Mouse (Mus musculus): ENCODE measurements around the gene Pik3r5. TPM values are rescaled to one million over a fixed set of nuclear protein-coding genes. Genes with fewer than 3 reads are reported as not detected.

Pik3r5 gene
- polyA plus RNA-seq, 1 experiment from 2014 or later = 0.24 TPM

GRCm38 (mm10) chr11:68498999-68499699 lies 67.2 kb downstream of the Pik3r5 start:
- ATAC-seq (ENCODE audit: low FRiP score, low TSS enrichment) = no peak
- Histone ChIP-seq H3K27ac (replicated peaks) (no peak overlapping the region), H3K9ac (ENCODE audit: low read length) (no peak overlapping the region), H3K27me3 (ENCODE audit: control insufficient read depth, insufficient read depth, low read length) (no peaks in the 10 kb centered on the region), H3K4me1 (replicated peaks; ENCODE audit: control insufficient read depth, insufficient read depth) (no peaks in the 10 kb centered on the region), H3K4me3 (ENCODE audit: low read depth, low read length) (no peak overlapping the region), H3K4me2 (replicated peaks; ENCODE audit: low read depth) (no peak overlapping the region), H3K36me3 (ENCODE audit: control insufficient read depth, insufficient read depth, low read length) (no peaks in the 10 kb centered on the region), H3K9me3 (ENCODE audit: control insufficient read depth, low read length) (no peaks in the 10 kb centered on the region)
- TF ChIP-seq CTCF (IDR thresholded peaks at IDR 0.05; ENCODE audit: low read depth) (no peak), EP300 (optimal IDR thresholded peaks at IDR 0.05) (no peak)
- WGBS = 60% methylated on average over 8 of the region's 8 CpGs
- no peak for DNase-seq (ENCODE audit: low spot score)

GRCm38 (mm10) chr11:68500949-68501350 lies 69.0 kb downstream of the Pik3r5 start:
- Histone ChIP-seq H3K36me3 (ENCODE audit: control insufficient read depth, insufficient read depth, low read length) (no peaks in the 10 kb centered on the region), H3K9ac (ENCODE audit: low read length) (no peak overlapping the region), H3K4me1 (replicated peaks; ENCODE audit: control insufficient read depth, insufficient read depth) (no peaks in the 10 kb centered on the region), H3K9me3 (ENCODE audit: control insufficient read depth, low read length) (no peaks in the 10 kb centered on the region), H3K27ac (replicated peaks) (no peak overlapping the region), H3K4me3 (ENCODE audit: low read depth, low read length) (no peak overlapping the region), H3K27me3 (ENCODE audit: control insufficient read depth, insufficient read depth, low read length) (no peaks in the 10 kb centered on the region), H3K4me2 (replicated peaks; ENCODE audit: low read depth) (no peak overlapping the region)
- no peak for TF ChIP-seq CTCF (IDR thresholded peaks at IDR 0.05; ENCODE audit: low read depth)
- TF ChIP-seq EP300 (optimal IDR thresholded peaks at IDR 0.05) = no peak
- peak; percentile 63 for ATAC-seq (ENCODE audit: low FRiP score, low TSS enrichment)
- DNase-seq (ENCODE audit: low spot score) = peak; percentile 65
- 21% methylated on average over 14 of the region's 14 CpGs for WGBS

GRCm38 (mm10) chr11:68502408-68502807 lies 70.5 kb downstream of the Pik3r5 start:
- Histone ChIP-seq H3K4me1 (replicated peaks; ENCODE audit: control insufficient read depth, insufficient read depth) (no peaks in the 10 kb centered on the region), H3K27ac (replicated peaks) (no peak overlapping the region), H3K4me3 (ENCODE audit: low read depth, low read length) (no peak overlapping the region), H3K27me3 (ENCODE audit: control insufficient read depth, insufficient read depth, low read length) (no peaks in the 10 kb centered on the region), H3K4me2 (replicated peaks; ENCODE audit: low read depth) (no peak overlapping the region), H3K36me3 (ENCODE audit: control insufficient read depth, insufficient read depth, low read length) (no peaks in the 10 kb centered on the region), H3K9ac (ENCODE audit: low read length) (no peak overlapping the region), H3K9me3 (ENCODE audit: control insufficient read depth, low read length) (no peaks in the 10 kb centered on the region)
- DNase-seq (ENCODE audit: low spot score) (no peak), ATAC-seq (ENCODE audit: low FRiP score, low TSS enrichment) (no peak)
- TF ChIP-seq EP300 (optimal IDR thresholded peaks at IDR 0.05) (no peak), CTCF (IDR thresholded peaks at IDR 0.05; ENCODE audit: low read depth) (no peak)
- WGBS = 72% methylated on average over 2 of the region's 2 CpGs

- TF ChIP-seq EP300 (optimal IDR thresholded peaks at IDR 0.05) (no peak), CTCF (IDR thresholded peaks at IDR 0.05; ENCODE audit: low read depth) (no peak)
- H3K36me3 ChIP-seq (ENCODE audit: control insufficient read depth, insufficient read depth, low read length) = no peaks in the 10 kb centered on the region
- no peak for DNase-seq (ENCODE audit: low spot score)
- 83% methylated on average over 8 of the region's 8 CpGs for WGBS
- no peaks in the 10 kb centered on the region for H3K4me1 ChIP-seq (replicated peaks; ENCODE audit: control insufficient read depth, insufficient read depth)
- H3K9ac ChIP-seq (ENCODE audit: low read length) = no peak within 1 kb of the TSS
- ATAC-seq (ENCODE audit: low FRiP score, low TSS enrichment) = no peak
- no peaks in the 10 kb centered on the region for H3K27me3 ChIP-seq (ENCODE audit: control insufficient read depth, insufficient read depth, low read length)
- H3K4me2 ChIP-seq (replicated peaks; ENCODE audit: low read depth) = 0 out of 2 replicates have a peak within 1 kb of the TSS, but pooled peaks have one; percentile 23
- no peaks in the 10 kb centered on the region for H3K9me3 ChIP-seq (ENCODE audit: control insufficient read depth, low read length)
- H3K4me3 ChIP-seq (ENCODE audit: low read depth, low read length) = peak within 1 kb of the TSS; percentile 16; the same call in 1 of the 2 replicates
- H3K27ac ChIP-seq (replicated peaks) = no peak within 1 kb of the TSS
Measured at GRCm38 (mm10) chr11:68502902-68503629, 71.1 kb downstream of the Pik3r5 start, which contains the start of gene Pik3r6. Pik3r6 (plus strand) TSS chr11:68503019.

GRCm38 (mm10) chr11:68504913-68505312 lies 73.0 kb downstream of the Pik3r5 start:
- no peak overlapping the region for H3K27ac ChIP-seq (replicated peaks)
- DNase-seq (ENCODE audit: low spot score) (no peak), ATAC-seq (ENCODE audit: low FRiP score, low TSS enrichment) (no peak)
- H3K4me2 ChIP-seq (replicated peaks; ENCODE audit: low read depth) = no peak overlapping the region
- H3K4me3 ChIP-seq (ENCODE audit: low read depth, low read length) = no peak overlapping the region
- no peaks in the 10 kb centered on the region for H3K9me3 ChIP-seq (ENCODE audit: control insufficient read depth, low read length)
- 81% methylated on average over 11 of the region's 11 CpGs for WGBS
- no peaks in the 10 kb centered on the region for H3K36me3 ChIP-seq (ENCODE audit: control insufficient read depth, insufficient read depth, low read length)
- TF ChIP-seq EP300 (optimal IDR thresholded peaks at IDR 0.05) (no peak), CTCF (IDR thresholded peaks at IDR 0.05; ENCODE audit: low read depth) (no peak)
- no peak overlapping the region for H3K9ac ChIP-seq (ENCODE audit: low read length)
- no peaks in the 10 kb centered on the region for H3K4me1 ChIP-seq (replicated peaks; ENCODE audit: control insufficient read depth, insufficient read depth)
- H3K27me3 ChIP-seq (ENCODE audit: control insufficient read depth, insufficient read depth, low read length) = no peaks in the 10 kb centered on the region

GRCm38 (mm10) chr11:68507246-68507645 lies 75.3 kb downstream of the Pik3r5 start:
- no peak for ATAC-seq (ENCODE audit: low FRiP score, low TSS enrichment)
- H3K4me2 ChIP-seq (replicated peaks; ENCODE audit: low read depth) = no peak overlapping the region
- no peak overlapping the region for H3K27ac ChIP-seq (replicated peaks)
- no peaks in the 10 kb centered on the region for H3K9me3 ChIP-seq (ENCODE audit: control insufficient read depth, low read length)
- no peaks in the 10 kb centered on the region for H3K36me3 ChIP-seq (ENCODE audit: control insufficient read depth, insufficient read depth, low read length)
- 86% methylated on average over 7 of the region's 7 CpGs for WGBS
- no peak overlapping the region for H3K9ac ChIP-seq (ENCODE audit: low read length)
- no peaks in the 10 kb centered on the region for H3K4me1 ChIP-seq (replicated peaks; ENCODE audit: control insufficient read depth, insufficient read depth)
- H3K27me3 ChIP-seq (ENCODE audit: control insufficient read depth, insufficient read depth, low read length) = no peaks in the 10 kb centered on the region
- no peak for TF ChIP-seq CTCF (IDR thresholded peaks at IDR 0.05; ENCODE audit: low read depth)
- TF ChIP-seq EP300 (optimal IDR thresholded peaks at IDR 0.05) = no peak
- DNase-seq (ENCODE audit: low spot score) = no peak
- no peak overlapping the region for H3K4me3 ChIP-seq (ENCODE audit: low read depth, low read length)

Data from stomach, postnatal 0 days (tissue).